ENCODE assay signal across 9 mouse cellular contexts in genomic region chr4:87806196-87806987, GRCm38 (mm10).
A peak's percentile ranks its signal among the peaks of the same experiment; 100 is the strongest.
DNase-seq lines count a peak whose midpoint lies in the region; ATAC-seq and TF ChIP-seq lines count a peak whose summit lies in the region.
"Had no signal": no experiment of that assay in that cellular context is flagged by ENCODE, and none has a peak within 500 bp of the region (broad histone marks: within the 10 kb centered on the region; RNA-seq: fewer than 3 reads in every experiment).

No protein-coding gene starts in this region.

- H3K9ac ChIP-seq in hindbrain, embryonic 11.5 days (ENCODE audit: low read depth, low read length) = no peak overlapping the region
- no peak overlapping the region for H3K9ac ChIP-seq in hindbrain, embryonic 12.5 days
- no peak overlapping the region for H3K9ac ChIP-seq in forebrain, embryonic 12.5 days

- DNase-seq in hindbrain, embryonic 11.5 days (ENCODE audit: low spot score) = no peak
- peak; percentile 58 for DNase-seq in brain, embryonic 14.5 days (ENCODE audit: low read depth)
- DNase-seq in cerebellum, adult 11-12 months = no peak
- DNase-seq in left cerebral cortex, postnatal 10 days (ENCODE audit: extremely low spot score in 1 of 2, low spot score in 2 of 2) = no peak
- DNase-seq in T-cell, adult 2 months (ENCODE audit: low spot score) = no peak
- DNase-seq: lung, postnatal 36 days had no signal

- 42% methylated on average over 6 of the region's 6 CpGs for WGBS in hindbrain, embryonic 11.5 days
- WGBS in hindbrain, embryonic 12.5 days = 41% methylated on average over 6 of the region's 6 CpGs
- 28% methylated on average over 6 of the region's 6 CpGs for WGBS in forebrain, embryonic 12.5 days

- ATAC-seq in hindbrain, embryonic 11.5 days (ENCODE audit: low FRiP score) = no peak
- ATAC-seq in hindbrain, embryonic 12.5 days (ENCODE audit: low FRiP score) = no peak
- ATAC-seq in forebrain, embryonic 12.5 days (ENCODE audit: low FRiP score) = peak; percentile 39; the same call in 1 of the 2 replicates

- H3K4me1 ChIP-seq in hindbrain, embryonic 11.5 days (replicated peaks; ENCODE audit: control insufficient read depth, insufficient read depth, low read length) = no peaks in the 10 kb centered on the region
- peaks cover 5% of the 10 kb centered on the region for H3K4me1 ChIP-seq in hindbrain, embryonic 12.5 days
- H3K4me1 ChIP-seq in forebrain, embryonic 12.5 days = peaks cover 24% of the 10 kb centered on the region
- H3K4me1 ChIP-seq in megakaryocyte, embryonic 14.5 days = peaks cover 36% of the 10 kb centered on the region

- H3K9me3 ChIP-seq in hindbrain, embryonic 11.5 days (ENCODE audit: control insufficient read depth, low read length) = no peaks in the 10 kb centered on the region
- no peaks in the 10 kb centered on the region for H3K9me3 ChIP-seq in hindbrain, embryonic 12.5 days (replicated peaks)
- no peaks in the 10 kb centered on the region for H3K9me3 ChIP-seq in forebrain, embryonic 12.5 days
- no peaks in the 10 kb centered on the region for H3K9me3 ChIP-seq in megakaryocyte, embryonic 14.5 days

- 0 out of 2 replicates have a peak overlapping the region, but pooled peaks have one; percentile 47 for H3K27ac ChIP-seq in hindbrain, embryonic 11.5 days (ENCODE audit: low read depth, low read length)
- H3K27ac ChIP-seq in hindbrain, embryonic 12.5 days = no peak overlapping the region
- H3K27ac ChIP-seq in forebrain, embryonic 12.5 days = 0 out of 2 replicates have a peak overlapping the region, but pooled peaks have one; percentile 31

- intact Hi-C loops in left cerebral cortex, postnatal 10 days (cut with DNase I) = no loop called here

- no peak for TF ChIP-seq POLR2A in brain, embryonic 14.5 days (IDR thresholded peaks at IDR 0.05; ENCODE audit: borderline replicate concordance, extremely low read depth, insufficient read depth, insufficient read length, poor library complexity, severe bottlenecking)

- H3K27me3 ChIP-seq in hindbrain, embryonic 11.5 days (ENCODE audit: control insufficient read depth, insufficient read depth, low read length) = no peaks in the 10 kb centered on the region
- H3K27me3 ChIP-seq in hindbrain, embryonic 12.5 days = no peaks in the 10 kb centered on the region
- H3K27me3 ChIP-seq in forebrain, embryonic 12.5 days = no peaks in the 10 kb centered on the region
- no peaks in the 10 kb centered on the region for H3K27me3 ChIP-seq in megakaryocyte, embryonic 14.5 days (replicated peaks)

- H3K4me3 ChIP-seq in hindbrain, embryonic 11.5 days (ENCODE audit: low read depth, low read length) = no peak overlapping the region
- H3K4me3 ChIP-seq in hindbrain, embryonic 12.5 days = no peak overlapping the region
- H3K4me3 ChIP-seq in forebrain, embryonic 12.5 days (replicated peaks) = no peak overlapping the region
- peak overlapping the region; percentile 80 for H3K4me3 ChIP-seq in megakaryocyte, embryonic 14.5 days (replicated peaks)

- H3K4me2 ChIP-seq in hindbrain, embryonic 11.5 days (replicated peaks; ENCODE audit: low read depth, low read length) = no peak overlapping the region
- H3K4me2 ChIP-seq in hindbrain, embryonic 12.5 days (replicated peaks) = no peak overlapping the region
- no peak overlapping the region for H3K4me2 ChIP-seq in forebrain, embryonic 12.5 days

- TF ChIP-seq CTCF in brain, embryonic 14.5 days (IDR thresholded peaks at IDR 0.05; ENCODE audit: borderline replicate concordance, extremely low read depth, insufficient read depth, insufficient read length) = no peak

- no peaks in the 10 kb centered on the region for H3K36me3 ChIP-seq in hindbrain, embryonic 11.5 days (ENCODE audit: control insufficient read depth, insufficient read depth, low read length)
- no peaks in the 10 kb centered on the region for H3K36me3 ChIP-seq in hindbrain, embryonic 12.5 days
- H3K36me3 ChIP-seq in forebrain, embryonic 12.5 days (replicated peaks) = no peaks in the 10 kb centered on the region
- H3K36me3 ChIP-seq in megakaryocyte, embryonic 14.5 days (replicated peaks; ENCODE audit: low read length) = no peaks in the 10 kb centered on the region
